Mouse (Mus musculus) heart, adult 8-10 months (tissue): ENCODE measurements at regions not wholly inside any gene's neighbourhood (a gene's known extent, or its start where the extent isn't known, plus 50 kb on each side); places are given as distances from the start of the nearest gene placed in this dataset.

Experiments used
- DNase-seq: peaks from one replicate; pipeline ENCODE4 v3.0.0; 2022; ENCODE audit warnings: low spot score

DNA sequence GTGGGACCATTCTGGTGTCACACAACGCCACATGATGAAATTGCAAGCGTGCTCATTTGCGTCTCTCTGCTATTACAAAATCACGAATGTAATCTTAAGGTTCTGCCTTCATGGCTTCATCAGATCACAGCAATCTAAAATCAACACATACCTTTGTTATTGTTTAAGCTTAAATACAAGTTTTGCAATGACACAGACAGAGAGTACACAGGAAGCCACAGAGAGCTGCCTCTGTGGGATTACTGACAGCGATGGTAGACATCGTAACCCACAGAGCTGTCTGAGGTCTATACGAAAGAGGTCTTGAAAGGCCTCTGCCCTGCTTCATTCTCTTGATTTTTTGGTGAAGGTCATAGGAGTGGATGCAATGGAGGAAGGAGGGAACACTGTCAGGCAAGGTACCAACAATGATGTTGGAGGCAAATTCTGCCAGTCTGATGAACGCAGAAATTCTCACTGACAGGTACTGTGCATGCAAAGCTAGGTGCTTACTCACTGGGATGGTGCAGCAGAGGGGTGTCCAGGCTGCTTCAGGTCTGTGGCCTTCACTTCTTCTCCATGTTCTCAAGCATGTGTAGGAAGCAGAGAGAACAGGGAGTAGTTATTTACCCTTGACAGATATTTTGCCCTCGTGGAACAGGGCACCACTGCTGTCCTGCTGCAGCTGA is 226.5 kb downstream of the Gm19410 start:
- DNase-seq, result no peak

DNA sequence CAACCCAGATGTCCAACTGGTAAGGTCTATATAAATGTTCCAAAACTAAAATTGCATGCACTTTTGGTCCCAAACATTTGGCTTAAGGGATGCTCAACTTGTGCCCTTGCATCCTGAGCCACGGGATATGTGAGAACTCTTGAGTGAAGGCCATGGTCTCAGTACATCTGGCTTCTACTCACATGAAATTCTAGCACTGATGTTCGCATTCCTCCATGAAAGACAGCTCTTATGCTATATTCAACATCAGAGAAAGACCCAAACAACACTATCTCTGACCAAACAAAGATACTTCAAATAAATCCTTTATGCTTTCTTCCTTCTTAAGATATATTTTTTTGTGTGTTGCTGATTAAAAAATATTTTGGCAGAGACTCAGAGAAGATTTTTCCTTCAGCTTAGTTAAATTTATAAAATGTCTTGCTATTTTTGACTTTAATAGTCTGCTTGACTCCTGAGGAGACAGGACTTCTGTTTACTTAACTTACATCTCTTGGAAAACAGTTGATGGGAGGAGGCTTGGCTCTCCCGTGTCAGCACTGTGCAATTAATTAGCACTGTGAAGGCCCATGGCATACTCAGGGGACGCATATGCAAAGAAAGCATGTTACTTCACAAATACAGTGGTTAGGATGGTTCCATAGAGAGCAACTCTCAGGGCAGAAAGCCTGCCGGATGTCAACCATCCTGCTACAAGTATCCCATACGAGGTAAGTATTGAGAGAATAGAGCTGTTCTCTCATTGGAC is 230.9 kb downstream of the Gm19410 start:
- no peak for DNase-seq

DNA sequence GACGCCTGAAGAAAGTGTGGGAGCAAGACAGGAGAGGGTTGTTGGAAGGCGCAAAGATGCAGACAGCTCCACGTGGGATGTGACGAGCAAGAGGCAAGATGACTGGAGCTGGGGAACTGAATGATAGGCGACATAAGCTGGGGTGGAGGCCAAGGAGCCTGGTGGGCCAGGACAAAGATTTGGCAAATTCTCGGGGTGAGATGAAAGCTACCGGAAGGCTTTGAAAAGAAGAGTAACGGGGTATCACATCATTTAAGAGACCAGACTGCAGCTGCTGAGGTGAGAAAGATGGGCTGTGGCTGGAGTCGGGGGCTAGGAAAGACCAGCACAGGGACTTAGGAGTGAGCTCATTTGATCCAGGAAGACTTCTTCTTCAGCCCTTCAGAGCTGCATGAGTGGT is 234.0 kb downstream of the Gm19410 start:
- no peak for DNase-seq

DNA sequence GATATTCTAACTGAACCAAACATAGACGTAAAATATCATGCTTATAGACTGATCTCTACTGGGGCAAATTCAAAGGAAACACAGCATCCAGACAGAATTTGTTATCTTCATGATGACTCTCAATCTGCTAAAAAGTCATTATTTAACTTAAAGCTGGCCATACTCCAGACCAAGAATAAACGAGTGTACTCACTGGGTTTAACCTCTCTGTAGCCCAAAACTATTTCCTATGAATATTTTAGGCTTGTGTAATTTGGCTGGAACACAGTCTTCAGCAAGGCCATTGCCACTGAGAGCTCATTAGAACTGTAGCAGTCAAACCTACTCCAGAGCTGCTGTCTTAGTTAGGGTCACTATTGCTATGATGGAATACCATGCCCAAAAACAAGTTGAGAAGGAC is 238.8 kb downstream of the Gm19410 start:
- DNase-seq, result no peak

DNA sequence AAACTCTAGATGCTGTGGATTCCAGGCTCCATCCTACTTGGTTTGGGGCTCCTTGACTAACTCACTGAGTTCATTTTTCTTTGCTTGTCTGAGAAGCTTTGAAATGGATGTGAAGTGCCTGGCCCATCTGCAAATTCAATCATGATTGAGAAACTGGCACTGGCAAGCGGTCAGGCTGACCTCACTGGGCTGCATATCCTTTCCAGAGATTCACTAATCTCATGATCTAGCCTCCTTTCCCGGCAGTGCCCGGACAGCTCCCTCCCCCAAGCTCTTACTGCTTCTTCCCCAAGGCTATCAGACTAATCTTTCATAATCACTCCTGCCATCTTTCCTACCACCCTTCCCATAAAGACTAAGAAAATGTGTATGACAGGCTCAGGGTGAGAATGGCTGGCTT is 239.9 kb downstream of the Gm19410 start:
- DNase-seq, result no peak

DNA sequence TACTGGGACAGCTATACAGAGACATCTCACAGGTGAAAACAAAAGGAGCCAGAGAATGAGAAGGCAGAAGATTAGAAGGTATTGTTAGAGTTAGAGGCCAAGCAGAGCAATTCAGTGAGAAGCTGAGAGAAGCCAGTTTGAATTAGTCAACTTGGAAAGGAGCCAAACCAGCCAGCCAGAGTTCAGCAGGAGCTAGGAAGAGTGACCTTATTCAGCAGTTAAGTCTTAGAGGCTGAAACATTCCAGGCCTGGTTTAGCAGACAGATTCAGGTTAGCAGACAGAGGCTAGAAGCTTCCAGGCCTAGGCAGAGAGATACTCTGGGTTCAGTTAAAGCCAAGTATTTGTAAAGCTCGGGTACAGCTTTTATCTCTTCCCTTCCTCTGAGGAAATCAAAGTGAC is 242.1 kb downstream of the Gm19410 start:
- no peak for DNase-seq

DNA sequence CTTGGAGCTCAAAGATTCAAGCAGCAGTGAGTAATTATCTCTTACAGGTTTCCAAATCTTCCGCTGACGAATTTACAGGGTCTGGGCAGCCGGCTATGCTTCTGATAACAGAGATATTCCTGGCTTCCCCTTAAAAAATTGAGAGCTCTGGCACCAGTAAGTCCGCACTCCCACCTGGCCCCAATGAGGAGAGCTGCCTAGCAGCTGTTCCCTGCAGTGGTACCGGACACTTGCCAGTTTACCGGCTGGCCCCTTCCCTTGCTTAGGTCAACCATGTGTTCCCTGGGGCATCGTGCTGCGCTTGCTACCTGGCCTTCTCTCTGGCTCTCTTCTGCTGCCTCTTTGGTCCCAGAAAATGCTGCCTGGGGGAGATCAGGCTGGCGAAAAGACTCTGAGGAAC is 244.0 kb downstream of the Gm19410 start:
- no peak for DNase-seq

DNA sequence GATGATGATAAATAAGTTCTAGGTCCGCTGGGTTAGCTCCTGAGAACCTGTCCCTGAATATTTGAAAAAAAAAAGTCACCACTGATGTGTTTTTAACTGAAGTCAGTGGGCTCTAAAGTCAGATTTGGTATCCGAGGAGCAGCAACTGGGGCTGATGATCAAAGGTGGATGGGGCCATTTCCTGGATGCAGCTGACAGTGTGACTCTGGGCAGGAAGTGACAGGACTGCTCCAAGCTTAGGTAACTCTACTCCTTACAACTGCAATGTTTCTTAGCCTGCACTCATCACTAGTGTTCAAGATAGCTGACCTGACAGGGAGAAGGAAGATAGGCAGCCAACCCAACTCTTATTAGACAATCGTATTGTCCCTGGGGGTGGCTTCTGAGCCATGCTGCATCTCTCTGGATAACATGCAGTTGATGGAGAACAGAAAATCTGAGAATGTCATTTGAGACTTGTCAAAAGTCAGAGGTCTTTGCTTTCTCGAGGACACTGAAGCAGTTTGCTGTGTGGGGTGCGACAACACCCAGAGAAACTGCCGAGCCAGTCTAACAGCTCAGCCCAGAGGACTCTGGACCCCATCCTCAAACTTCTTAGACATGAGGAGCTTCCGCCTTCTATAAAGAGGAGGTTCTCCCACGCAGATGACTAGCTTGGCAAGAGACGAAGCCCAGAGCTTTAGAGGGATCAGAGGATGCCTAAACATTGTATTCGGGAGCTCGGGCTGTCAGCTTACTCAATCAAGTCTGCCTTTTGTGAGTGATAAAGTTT is 245.0 kb downstream of the Gm19410 start:
- no peak for DNase-seq

DNA sequence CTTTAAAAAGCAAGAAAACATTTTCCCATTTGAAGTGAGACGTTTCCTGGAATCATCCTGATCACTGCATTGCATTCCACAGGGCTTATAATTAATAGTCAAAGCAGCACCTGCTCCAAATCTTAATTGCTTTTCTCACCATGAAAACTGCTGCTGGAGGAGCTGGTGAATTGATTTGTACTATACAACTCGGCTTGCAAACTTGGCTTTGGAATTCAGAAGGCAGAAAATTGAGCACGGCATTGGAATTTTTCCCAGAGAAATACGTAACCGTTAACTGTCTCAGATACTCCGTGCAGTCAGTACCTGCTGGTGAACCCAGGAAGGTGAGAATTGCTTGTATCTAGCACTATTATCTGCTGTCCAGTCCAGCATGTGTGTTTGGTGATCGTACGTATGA is 249.3 kb downstream of the Gm19410 start:
- DNase-seq, result no peak

DNA sequence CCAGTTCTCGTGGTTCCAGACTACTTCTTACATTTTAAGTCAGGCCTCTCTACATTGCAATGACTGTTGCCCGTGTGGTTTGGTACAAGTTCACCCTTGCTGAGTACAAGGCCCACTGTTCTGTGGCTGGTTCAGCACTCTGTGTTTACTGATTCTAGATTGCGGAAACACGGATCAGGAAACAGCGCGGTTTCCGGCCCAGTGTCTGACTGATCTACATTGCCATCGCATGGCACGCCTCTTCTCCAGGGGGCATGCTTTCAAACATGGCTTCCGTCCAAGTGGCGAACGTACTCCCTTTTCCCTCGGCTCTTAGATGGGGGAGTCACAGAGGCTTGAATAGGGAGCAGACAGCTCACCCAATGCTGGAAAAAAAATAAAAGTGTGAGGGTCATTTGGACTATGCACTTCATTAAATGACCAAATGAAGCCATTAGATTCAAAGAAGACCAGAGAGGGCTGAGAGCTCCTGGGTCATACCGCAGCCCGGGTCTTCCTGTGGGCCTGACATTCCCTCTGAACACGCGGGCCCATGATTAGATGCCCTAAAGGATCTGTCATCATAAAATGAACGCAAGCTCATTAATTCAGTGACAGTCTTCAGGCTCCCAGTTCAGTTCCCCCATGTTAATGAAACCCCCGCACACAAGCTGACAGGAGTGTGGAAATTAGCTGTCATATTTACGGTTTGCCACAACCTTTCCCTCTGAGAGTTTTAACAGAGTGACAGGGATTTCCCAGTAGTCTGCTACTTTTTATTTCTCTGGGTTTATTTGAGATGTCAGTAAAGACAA is 250.9 kb downstream of the Gm19410 start:
- no peak for DNase-seq

DNA sequence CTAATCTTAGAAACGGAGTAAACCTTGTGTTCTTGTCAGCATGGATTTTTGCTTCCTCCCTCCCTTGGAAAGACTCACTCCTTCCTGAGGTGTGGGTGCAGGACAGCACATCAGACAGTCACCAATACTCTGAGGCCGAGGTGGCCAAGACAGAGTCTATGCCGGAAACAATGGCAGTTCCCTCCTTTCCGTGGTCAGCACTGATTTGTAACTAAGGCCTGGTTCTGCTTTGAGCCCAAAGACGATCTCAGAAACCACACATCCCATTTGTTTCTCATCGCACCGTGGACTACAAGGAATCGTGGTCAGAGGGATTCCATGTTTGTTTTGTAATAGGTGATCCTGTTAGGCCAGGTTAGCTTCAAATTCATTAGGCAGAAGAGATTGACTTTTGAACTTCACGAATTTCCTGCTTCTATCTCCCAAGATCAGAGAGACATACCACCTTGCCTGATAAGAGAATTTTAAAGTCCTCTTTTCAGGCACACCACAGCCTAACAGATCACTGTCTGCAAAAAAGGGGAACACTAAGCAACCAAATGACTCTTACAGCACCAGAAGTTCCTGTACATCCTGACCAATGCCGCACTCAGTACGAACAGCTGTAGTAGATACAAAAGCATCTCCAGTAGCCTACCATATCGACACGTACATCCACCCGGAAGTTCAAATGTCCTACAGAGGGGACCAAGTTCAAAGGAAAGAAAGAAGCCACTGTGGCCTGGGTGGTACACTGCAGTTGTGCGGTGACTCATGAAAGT is 253.6 kb downstream of the Gm19410 start:
- DNase-seq, result no peak

DNA sequence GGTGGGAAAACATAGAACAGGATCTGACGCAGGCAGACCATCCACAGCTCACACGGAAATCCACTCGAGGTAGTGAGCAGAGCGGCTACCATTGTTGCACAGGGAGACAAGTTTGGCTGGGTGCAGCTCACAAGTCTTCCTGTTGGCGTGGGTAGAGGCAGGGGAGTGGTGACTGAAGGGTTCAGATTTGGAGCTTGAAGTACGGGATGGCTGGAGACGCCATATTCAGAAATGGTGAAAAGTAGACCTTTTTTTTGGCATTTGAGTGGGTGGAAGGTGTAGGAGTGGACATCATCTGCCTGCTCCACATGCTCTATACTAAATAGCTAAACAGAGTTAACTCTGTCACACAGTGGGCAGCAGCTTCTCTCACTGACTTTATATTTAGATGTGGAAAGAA is 254.3 kb downstream of the Gm19410 start:
- DNase-seq, result no peak

DNA sequence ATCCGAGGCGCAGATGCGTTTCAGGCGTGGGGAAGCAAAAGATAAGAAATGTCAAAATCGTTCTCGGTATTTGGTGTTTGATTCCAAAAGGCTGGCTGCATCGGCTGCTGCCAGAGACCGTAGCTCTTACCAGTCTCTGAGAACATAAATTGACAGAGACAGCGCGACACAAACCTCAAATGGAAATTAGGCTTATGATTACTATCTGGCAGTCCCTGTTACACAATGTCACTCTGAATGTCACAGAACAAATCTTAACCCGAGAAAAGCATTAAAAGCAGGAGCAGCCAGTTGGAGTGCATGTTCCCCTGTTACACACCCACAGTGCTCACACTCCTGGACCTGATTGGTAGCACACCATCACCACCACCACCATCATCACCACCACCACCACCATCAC is 262.0 kb downstream of the Gm19410 start:
- DNase-seq, result no peak

DNA sequence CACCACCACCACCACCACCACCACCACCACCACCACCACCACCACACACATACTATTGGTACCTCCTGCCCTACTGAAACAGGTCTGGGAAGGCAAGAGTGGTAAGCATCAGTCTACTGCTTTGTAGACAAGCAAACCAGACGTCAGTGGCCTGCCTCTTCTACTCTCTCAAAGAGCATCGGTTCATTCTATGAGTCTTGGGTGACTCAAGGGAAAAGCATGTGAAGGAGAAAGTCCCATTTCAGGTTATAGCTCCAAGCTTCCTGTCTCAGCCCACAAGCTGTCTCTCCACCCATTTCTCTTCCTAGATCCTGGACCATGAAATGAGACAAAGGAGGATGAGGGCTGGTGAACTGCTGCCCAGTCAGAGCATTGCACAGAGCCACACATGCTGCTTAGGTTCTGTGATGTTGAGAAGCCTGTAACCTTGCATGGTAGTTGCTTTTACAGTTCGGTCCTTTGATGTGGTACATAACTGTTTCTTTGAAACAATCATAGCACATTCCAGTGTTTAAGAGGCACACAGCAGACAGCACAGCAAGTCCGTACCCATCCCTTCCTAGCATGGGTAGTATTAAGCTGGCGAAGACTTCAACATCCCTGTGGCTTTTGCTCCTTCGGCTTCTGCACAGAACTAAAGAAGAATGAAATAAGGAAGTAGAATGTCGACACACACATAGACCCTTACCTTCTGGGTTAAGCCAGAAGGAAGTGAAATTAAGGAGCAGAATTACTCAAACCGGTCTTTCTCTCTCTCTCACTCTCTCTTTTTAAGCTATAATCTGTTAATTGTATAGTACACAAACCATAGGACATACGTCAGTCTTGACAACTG is 262.7 kb downstream of the Gm19410 start:
- no peak for DNase-seq

DNA sequence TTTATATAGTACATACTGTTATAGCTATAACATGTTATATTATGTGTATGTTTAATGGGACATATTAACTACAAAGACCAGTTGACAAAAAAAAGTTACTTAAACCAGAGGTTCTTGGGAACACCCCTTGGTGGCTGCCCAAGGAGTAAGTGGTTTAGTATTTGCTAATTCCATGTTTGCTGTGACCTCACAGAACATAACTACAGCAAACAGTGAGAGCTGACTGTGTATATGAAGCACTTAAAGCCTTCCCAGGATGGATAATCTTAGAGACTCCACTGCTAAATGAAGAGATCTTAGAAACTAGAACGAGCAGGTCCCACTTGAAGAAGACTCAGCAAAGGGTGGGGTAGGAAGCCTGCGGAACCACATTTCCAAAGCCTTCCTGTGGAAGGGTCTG is 263.9 kb downstream of the Gm19410 start:
- DNase-seq, result no peak

DNA sequence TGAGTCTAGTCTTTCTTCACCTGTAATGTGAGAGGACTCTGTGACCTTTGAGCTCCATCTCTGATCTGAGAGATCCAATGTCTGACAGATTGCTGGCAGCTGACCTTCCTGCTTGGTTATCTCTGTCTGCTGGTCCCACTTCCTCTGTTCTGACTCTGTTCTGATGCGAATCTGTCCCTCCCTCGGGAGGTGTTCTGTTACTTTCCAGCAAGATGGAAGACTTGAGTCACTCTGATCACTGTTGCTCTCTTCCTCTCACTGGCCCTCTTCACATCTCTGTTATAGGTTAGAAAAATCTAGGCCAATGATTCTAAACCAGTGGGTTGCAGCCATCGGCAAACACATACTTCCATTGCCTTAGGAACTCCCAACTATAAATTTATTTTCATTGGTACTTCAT is 264.6 kb downstream of the Gm19410 start:
- no peak for DNase-seq

DNA sequence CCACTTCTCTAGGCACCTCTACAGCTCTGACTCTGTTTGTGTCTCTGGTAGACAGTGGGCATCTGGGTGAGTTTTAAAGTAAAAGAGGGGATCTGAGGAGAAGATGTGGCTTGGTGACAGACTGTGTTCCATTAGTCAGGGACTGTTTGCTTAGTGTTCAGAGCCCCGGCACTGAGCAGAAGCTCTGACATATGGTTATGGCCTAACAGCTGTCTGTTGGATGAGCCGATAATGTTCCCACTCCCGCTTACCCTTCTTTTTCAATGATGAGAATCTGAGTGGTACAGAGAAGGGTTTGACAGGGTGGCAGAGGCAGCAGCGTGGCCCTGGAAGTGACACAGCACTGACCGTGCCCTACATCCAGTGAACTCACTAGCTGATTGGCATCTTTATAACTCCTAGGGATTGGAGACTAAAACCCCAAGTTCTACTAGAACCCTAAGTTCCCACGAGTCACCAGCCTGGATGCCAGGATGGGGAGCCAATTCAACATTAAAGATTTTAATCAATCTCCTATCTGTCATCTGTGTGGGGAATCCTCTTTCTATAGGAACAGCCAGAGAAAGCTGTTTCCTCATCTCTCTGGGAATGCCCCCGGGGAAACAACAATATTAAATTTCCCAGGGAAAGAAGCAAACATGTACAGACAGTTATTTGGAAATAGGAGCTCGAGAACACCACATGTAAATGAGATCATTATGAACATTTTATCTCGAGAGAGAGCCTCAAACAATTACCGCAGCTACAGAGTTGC is 266.6 kb downstream of the Gm19410 start:
- DNase-seq, result no peak

DNA sequence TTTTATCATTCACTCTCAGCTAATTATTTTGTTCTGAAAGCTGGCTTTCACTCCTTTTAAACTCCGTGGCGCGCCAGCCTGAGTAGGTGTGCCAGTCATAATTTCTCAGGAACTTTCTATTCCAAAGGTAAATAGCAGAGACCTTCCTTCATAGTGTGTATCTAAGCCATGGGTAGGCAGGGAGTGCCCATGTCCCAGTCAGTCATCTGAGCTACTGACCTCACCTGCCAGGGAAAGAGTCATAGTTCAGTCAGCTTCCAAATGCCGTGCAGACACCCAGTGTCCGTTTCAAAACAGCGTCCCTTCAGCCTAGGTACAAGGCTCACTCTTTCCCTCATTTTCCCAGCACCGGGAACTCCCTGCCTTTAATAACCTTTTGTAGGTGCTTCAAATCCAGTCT is 269.7 kb downstream of the Gm19410 start:
- no peak for DNase-seq

DNA sequence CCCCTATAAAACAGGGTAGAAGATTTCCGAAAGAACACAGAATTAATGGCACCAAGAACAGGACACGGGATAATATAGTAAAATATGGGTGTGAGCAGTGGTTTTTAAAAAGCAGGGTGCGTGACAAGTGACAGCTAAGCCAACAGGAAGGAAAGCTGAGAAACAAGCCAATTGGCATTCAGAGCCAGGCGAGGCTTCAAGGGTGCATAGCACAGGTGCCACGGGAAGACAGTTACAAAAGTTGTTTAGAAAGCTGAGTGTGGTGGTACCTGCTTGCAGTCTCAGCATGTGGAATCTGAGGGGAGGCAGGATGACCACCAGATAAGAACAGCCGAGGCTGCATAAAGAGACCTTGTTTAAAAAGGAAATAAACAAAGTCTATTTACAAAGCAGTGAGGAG is 270.7 kb downstream of the Gm19410 start:
- DNase-seq, result no peak
